Mouse (Mus musculus): ENCODE results near the gene Pef1.

- TF ChIP-seq POLR2A (IDR thresholded peaks at IDR 0.05; ENCODE audit: borderline replicate concordance, extremely low read depth, low read depth, low read length) (no peak), CTCF (IDR thresholded peaks at IDR 0.05; ENCODE audit: insufficient read depth, low read length) (no peak)
Measured at GRCm38 (mm10) chr4:130085246-130085820, 17.0 kb upstream of the Pef1 start.

Data from lung, adult 2 months (tissue).